Mouse (Mus musculus) lung, embryonic 16.5 days (tissue): Measurements from ENCODE around the gene Eif2ak1. TPM values are rescaled to one million over a fixed set of nuclear protein-coding genes. Genes with fewer than 3 reads are reported as not detected.

Experiments used
- ATAC-seq: fragments of 200-750 bp; cut with Nextera tagmentation; 2 replicates; pipeline ENCODE4 v1.8.0; 2017; ENCODE audit warnings: low read depth, mild to moderate bottlenecking, moderate library complexity
- H3K27ac ChIP-seq: fragments of 300-500 bp; sonication (generic); 2 replicates; pipeline ENCODE4 v1.5.1; 2014; ENCODE audit warnings: mild to moderate bottlenecking, control low read depth, low read length
- H3K27me3 ChIP-seq: fragments of 300-500 bp; sonication (generic); 2 replicates; pipeline ENCODE4 v1.6.1; 2014; ENCODE audit warnings: low read depth, low read length, mixed read lengths; ENCODE audit not compliant: control insufficient read depth, insufficient read depth
- H3K36me3 ChIP-seq: fragments of 300-500 bp; sonication (generic); 2 replicates; pipeline ENCODE4 v1.6.1; 2014; ENCODE audit warnings: low read length; ENCODE audit not compliant: control insufficient read depth, insufficient read depth
- H3K4me1 ChIP-seq: fragments of 300-500 bp; sonication (generic); replicated peaks from 2 replicates; pipeline ENCODE4 v1.6.1; 2014; ENCODE audit warnings: low read length, mixed read lengths; ENCODE audit not compliant: control insufficient read depth, insufficient read depth
- H3K4me2 ChIP-seq: fragments of 300-500 bp; sonication (generic); 2 replicates; pipeline ENCODE4 v1.6.1; 2014; ENCODE audit warnings: low read depth, low read length, control low read depth
- H3K4me3 ChIP-seq: fragments of 300-500 bp; sonication (generic); 2 replicates; pipeline ENCODE4 v1.5.1; 2014; ENCODE audit warnings: mild to moderate bottlenecking, low read length, control low read depth
- H3K9ac ChIP-seq: fragments of 300-500 bp; sonication (generic); 2 replicates; pipeline ENCODE4 v1.6.1; 2014; ENCODE audit warnings: low read length, control low read depth
- H3K9me3 ChIP-seq: fragments of 300-500 bp; sonication (generic); 2 replicates; pipeline ENCODE4 v1.6.1; 2016; ENCODE audit warnings: low read length; ENCODE audit not compliant: control insufficient read depth
- WGBS: fragments of 180-500 bp; shearing (Covaris S2); extraction: QIAGEN DNeasy Blood & Tissue Kit; methylation state at CpG from one replicate; pipeline ENCODE4 v1.1.7; 2014; 5-methylcytosine and 5-hydroxymethylcytosine counted together
- polyA plus RNA-seq: library from polyadenylated mRNA; unstranded; fragments of >200 nt; fragmentation: Nextera tagmentation; extraction: Ambion mirVana; gene quantifications from 2 replicates; pipeline ENCODE4 v1.2.1, GENCODE M21; 2015

The Eif2ak1 gene
- polyA plus RNA-seq, 1 experiment from 2014 or later, result 35.5 TPM

DNA sequence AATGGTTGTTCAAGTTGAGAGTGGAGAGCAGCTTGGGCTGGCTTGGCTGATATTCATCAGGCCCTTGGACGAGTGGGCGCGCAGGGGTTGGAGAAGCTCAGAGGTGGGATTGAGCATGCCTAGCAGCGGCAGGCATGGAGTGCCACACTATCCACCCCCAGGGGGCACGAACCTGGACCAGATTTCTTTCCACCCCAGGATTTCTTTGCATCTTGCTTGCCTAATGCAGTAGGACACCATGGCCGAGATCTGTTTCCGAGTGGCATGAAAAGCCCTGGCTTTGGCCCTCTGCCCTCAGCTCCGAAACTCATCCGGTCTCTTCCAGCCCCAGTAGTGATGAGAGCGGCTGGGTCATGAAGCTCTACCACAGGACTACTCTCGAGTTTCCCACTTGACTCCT, 115.8 kb downstream of the Eif2ak1 start:
- WGBS, result 83% methylated on average over 11 of the region's 11 CpGs
- Histone ChIP-seq H3K36me3 (peaks cover 19% of the 10 kb centered on the region), H3K4me2 (no peak overlapping the region), H3K27me3 (no peaks in the 10 kb centered on the region), H3K4me3 (no peak overlapping the region), H3K4me1 (no peaks in the 10 kb centered on the region), H3K9me3 (no peaks in the 10 kb centered on the region), H3K9ac (no peak overlapping the region), H3K27ac (no peak overlapping the region)
- ATAC-seq, result no peak

DNA sequence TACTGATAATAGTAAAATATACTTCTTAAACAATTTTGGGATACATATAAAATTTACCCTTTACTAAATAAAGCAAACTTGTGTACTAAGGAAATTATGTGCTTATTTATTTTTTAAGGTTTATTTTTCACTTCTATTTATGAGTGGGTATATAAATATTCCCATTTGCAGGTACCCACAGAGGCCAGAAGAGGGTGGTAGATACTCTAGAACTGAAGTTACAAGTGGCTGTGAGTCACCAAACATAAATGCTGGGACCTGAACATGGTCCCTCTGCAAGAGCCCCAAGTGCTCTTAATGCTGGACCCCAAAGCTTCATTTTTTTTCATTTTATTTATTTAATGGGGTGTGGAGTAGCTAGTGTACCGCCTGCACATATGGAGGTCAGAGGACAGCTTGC, 116.3 kb downstream of the Eif2ak1 start:
- peaks cover 17% of the 10 kb centered on the region for H3K36me3 ChIP-seq
- H3K4me2 ChIP-seq, result no peak overlapping the region
- H3K4me1 ChIP-seq, result no peaks in the 10 kb centered on the region
- no peak overlapping the region for H3K27ac ChIP-seq
- H3K9ac ChIP-seq, result no peak overlapping the region
- H3K27me3 ChIP-seq, result no peaks in the 10 kb centered on the region
- no peak overlapping the region for H3K4me3 ChIP-seq
- no peak for ATAC-seq
- WGBS, result 70% methylated on average over 1 of the region's 1 CpGs
- H3K9me3 ChIP-seq, result no peaks in the 10 kb centered on the region

DNA sequence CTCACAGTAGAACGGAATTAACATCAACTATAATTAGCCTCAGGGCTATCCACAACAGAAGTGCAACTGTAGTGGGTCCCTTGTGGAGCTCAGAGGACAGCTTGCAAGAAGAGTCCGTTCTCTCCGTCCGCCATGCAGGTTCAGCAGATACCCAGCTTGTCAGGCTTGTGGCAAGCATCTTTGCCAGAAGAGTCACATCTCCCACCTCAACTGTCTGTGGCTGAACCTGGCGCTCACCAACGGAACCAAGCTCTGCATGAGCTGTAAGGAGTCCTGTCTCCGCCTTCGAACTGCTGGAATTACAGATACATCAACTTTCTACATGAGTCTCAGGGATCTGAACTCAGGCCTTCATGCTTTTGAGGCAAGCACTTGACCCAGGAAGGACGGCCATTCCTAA, 118.6 kb downstream of the Eif2ak1 start:
- no peak for ATAC-seq
- 84% methylated on average over 9 of the region's 9 CpGs for WGBS

DNA sequence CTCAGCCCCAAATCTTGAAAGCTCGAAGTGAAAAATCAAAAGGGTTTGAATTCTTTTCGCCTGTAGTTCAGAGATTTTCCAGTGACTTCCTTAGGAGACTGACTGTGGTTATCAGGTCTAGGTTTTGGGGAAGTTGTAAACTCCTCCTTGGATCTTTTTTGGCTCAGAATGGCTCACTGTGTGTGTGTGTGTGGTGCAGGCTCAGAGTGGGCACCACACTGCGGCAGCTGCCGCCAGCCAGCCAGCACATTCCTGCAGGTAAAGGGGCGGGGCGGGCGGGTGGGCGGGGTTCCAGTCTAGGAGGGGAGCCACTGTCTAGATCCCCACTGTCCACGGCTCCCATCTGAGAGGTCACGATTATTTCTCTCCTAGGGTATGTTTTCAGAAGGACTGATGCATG, 124.0 kb downstream of the Eif2ak1 start:
- WGBS, result 9% methylated on average over 10 of the region's 10 CpGs
- H3K27ac ChIP-seq, result no peak overlapping the region

More for the DNA sequence above, 118.6 kb downstream of the Eif2ak1 start:
- no peak overlapping the region for H3K27ac ChIP-seq
- H3K9me3 ChIP-seq, result no peaks in the 10 kb centered on the region
- H3K4me1 ChIP-seq, result no peaks in the 10 kb centered on the region
- peaks cover 3% of the 10 kb centered on the region for H3K36me3 ChIP-seq
- H3K4me3 ChIP-seq, result no peak overlapping the region
- H3K9ac ChIP-seq, result no peak overlapping the region
- H3K4me2 ChIP-seq, result no peak overlapping the region
- H3K27me3 ChIP-seq, result no peaks in the 10 kb centered on the region

DNA sequence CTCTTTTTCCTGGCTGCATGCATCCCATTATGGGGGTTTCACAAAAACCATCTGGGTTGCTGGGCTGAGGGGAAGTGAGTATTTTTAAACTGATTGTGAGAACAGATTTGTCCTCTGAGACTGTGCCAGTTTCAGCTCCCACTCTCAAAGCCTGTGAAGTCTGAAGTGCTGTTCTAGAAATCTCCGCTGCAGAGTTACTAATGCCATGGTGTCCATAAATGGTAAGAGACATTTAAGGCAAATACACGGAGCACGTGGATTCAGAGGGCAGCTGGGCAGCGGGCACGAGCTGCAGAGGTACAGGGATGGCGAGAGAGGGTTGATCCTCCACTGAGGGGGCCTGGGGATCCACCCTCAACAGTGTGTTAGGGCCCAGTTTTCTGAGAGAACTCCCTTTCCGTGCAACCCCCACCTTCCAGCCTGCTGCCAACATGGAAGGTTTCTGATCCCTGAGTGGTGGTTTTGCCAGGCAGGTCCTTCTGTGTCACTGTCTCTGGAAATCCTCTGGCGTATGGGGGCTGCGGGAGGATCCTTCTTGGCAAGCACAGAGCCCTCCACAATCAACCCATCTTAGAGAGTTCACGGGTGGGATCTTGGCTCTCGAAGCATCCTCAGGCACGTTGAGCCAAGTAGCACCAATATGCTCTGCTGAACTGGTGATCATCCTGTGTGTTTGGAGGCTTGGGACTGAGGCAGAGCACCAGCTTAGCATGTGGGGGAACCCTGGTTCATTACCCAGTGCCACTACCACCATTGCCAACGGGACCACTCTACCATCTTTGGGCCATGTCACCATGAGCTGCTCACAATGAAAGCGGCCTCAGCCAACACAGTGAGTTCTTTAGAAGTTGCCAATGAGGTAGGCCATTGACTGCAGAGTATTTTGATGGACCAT, 125.9 kb downstream of the Eif2ak1 start:
- no peak for ATAC-seq
- Histone ChIP-seq H3K9ac (no peak overlapping the region), H3K27me3 (no peaks in the 10 kb centered on the region), H3K4me1 (no peaks in the 10 kb centered on the region), H3K9me3 (no peaks in the 10 kb centered on the region), H3K4me2 (no peak overlapping the region), H3K27ac (no peak overlapping the region), H3K36me3 (no peaks in the 10 kb centered on the region), H3K4me3 (no peak overlapping the region)
- 82% methylated on average over 14 of the region's 14 CpGs for WGBS

More for the DNA sequence above, 124.0 kb downstream of the Eif2ak1 start:
- no peak overlapping the region for H3K4me3 ChIP-seq
- no peak overlapping the region for H3K9ac ChIP-seq
- no peaks in the 10 kb centered on the region for H3K27me3 ChIP-seq
- peak overlapping the region; percentile 26; the same call in 1 of the 2 replicates for H3K4me2 ChIP-seq
- H3K36me3 ChIP-seq, result no peaks in the 10 kb centered on the region
- no peaks in the 10 kb centered on the region for H3K9me3 ChIP-seq
- peak; percentile 41; the same call in 1 of the 2 replicates for ATAC-seq
- H3K4me1 ChIP-seq, result no peaks in the 10 kb centered on the region

DNA sequence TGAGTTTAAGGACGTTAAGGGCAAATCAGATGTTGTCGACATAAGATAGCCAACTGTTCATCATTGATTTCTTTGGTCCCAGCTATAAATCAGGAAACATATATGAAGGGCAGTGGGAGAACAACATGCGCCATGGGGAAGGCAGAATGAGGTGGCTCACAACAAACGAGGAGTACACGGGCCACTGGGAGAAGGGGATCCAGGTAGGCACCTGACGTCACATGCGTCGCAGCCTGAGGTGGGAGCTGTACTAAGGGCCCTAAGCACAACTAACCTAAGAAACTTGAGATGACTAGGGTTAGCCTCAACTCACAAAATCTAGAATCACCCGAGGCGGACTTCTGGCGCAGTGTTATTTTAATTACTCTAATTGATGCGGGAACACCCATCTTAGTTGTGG, 130.8 kb downstream of the Eif2ak1 start:
- Histone ChIP-seq H3K27me3 (no peaks in the 10 kb centered on the region), H3K4me3 (no peak overlapping the region), H3K4me1 (no peaks in the 10 kb centered on the region), H3K36me3 (no peaks in the 10 kb centered on the region), H3K9ac (no peak overlapping the region), H3K9me3 (no peaks in the 10 kb centered on the region), H3K27ac (no peak overlapping the region), H3K4me2 (no peak overlapping the region)
- WGBS, result 88% methylated on average over 12 of the region's 12 CpGs
- ATAC-seq, result no peak

DNA sequence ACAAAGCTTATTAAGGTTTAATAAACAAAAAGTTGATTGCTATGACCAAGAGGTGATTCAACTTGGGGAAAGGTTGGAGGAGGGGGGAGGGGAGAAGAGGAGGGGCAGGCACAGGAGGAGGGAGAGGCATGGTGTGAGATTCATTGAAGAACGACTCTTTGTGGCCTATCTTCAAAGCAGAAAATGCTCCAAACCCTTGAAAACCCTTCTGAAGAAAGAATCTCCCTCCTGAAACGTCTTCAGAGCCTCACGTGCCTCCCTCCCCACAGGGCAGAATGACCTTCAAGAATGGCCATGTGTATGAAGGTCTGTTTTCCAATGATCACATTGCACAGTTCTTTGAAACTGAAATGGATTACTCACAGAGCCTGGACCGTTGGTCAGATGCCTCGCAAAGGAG, 132.4 kb downstream of the Eif2ak1 start:
- ATAC-seq, result no peak
- no peaks in the 10 kb centered on the region for H3K36me3 ChIP-seq
- no peak overlapping the region for H3K9ac ChIP-seq
- H3K27ac ChIP-seq, result no peak overlapping the region
- H3K4me3 ChIP-seq, result no peak overlapping the region
- no peaks in the 10 kb centered on the region for H3K27me3 ChIP-seq
- WGBS, result 36% methylated on average over 5 of the region's 5 CpGs
- no peaks in the 10 kb centered on the region for H3K4me1 ChIP-seq
- no peaks in the 10 kb centered on the region for H3K9me3 ChIP-seq
- no peak overlapping the region for H3K4me2 ChIP-seq

Other genes starting within 250 kb of the Eif2ak1 start
- gene Cyth3, start 195.3 kb upstream of the Eif2ak1 start, polyA plus RNA-seq, result 61.5 and 65.7 TPM in 2 replicates
- 14.5 and 14.7 TPM in 2 replicates for gene Usp42, start 85.5 kb upstream of the Eif2ak1 start, polyA plus RNA-seq
- 0.35 and 0.36 TPM in 2 replicates for gene Ankrd61, start 79.9 kb downstream of the Eif2ak1 start, polyA plus RNA-seq
- gene Aimp2, start 92.1 kb downstream of the Eif2ak1 start, polyA plus RNA-seq, result 79.8 and 81.7 TPM in 2 replicates
- gene Pms2, start 92.2 kb downstream of the Eif2ak1 start, polyA plus RNA-seq, result 22.4 and 25.9 TPM in 2 replicates
- gene Gm42421, start 110.4 kb downstream of the Eif2ak1 start, polyA plus RNA-seq, result 1.0 TPM in 1 of 2 replicates, not detected in the other
- 1.8 and 2.1 TPM in 2 replicates for gene Rsph10b, start 115.2 kb downstream of the Eif2ak1 start, polyA plus RNA-seq
- 79.3 and 82.1 TPM in 2 replicates for gene Ccz1, start 197.1 kb downstream of the Eif2ak1 start, polyA plus RNA-seq
- 0.24 and 0.47 TPM in 2 replicates for gene Ocm, start 208.9 kb downstream of the Eif2ak1 start, polyA plus RNA-seq